Comparison of ENCODE assay signal across 28 mouse cellular contexts in the genomic region with DNA sequence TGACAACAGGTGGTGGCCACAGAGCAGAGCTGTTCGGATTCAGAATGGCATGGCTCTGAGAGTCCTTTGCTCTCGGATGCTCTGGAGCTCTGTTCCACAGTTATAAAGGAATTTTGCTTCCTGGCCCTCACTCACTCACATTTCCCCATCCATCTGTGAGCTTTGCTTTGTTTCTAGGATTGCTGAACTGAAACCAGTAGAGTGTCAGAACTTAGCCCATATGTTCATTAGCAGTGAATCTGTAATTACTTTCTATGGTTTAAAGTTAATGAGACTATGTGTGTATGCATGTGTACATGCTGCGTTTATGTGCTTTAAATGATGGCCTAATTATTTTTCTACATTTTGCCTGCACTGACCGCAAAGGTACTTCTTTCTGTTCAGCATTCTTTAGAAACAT.
A peak's percentile ranks its signal among the peaks of the same experiment; 100 is the strongest.
DNase-seq lines count a peak whose midpoint lies in the region; ATAC-seq and TF ChIP-seq lines count a peak whose summit lies in the region.
"Had no signal": no experiment of that assay in that cellular context is flagged by ENCODE, and none has a peak within 500 bp of the region (broad histone marks: within the 10 kb centered on the region; RNA-seq: fewer than 3 reads in every experiment).

No protein-coding gene starts in this region.

- peak; percentile 85 for ATAC-seq in forebrain, embryonic 16.5 days
- ATAC-seq: CD4-positive, CD25-positive, alpha-beta regulatory T cell, adult 4 months; hindbrain, postnatal 0 days; intestine, embryonic 16.5 days; liver, embryonic 12.5 days; liver, postnatal 0 days; midbrain, embryonic 16.5 days had no signal

- WGBS in forebrain, embryonic 16.5 days, result 56% methylated on average over 4 of the region's 4 CpGs
- 79% methylated on average over 4 of the region's 4 CpGs for WGBS in forebrain, embryonic 10.5 days

- TF ChIP-seq CTCF in layer of hippocampus, adult 2 months (conservative IDR thresholded peaks at IDR 0.05), result no peak

- no peaks in the 10 kb centered on the region for H3K4me1 ChIP-seq in forebrain, embryonic 16.5 days (replicated peaks; ENCODE audit: control insufficient read depth, insufficient read depth, low read length)
- H3K4me1 ChIP-seq in forebrain, embryonic 10.5 days, result no peaks in the 10 kb centered on the region
- H3K4me1 ChIP-seq: embryonic facial prominence, embryonic 12.5 days; liver, embryonic 12.5 days had no signal

- no peak overlapping the region for H3K4me3 ChIP-seq in forebrain, embryonic 16.5 days (replicated peaks; ENCODE audit: low read length)
- H3K4me3 ChIP-seq in forebrain, embryonic 10.5 days, result no peak overlapping the region
- H3K4me3 ChIP-seq in layer of hippocampus, adult 2 months, result no peak overlapping the region
- H3K4me3 ChIP-seq: embryonic facial prominence, embryonic 12.5 days; liver, embryonic 12.5 days had no signal

- DNase-seq in forebrain, embryonic 10.5 days (ENCODE audit: extremely low spot score, low spot score), result no peak
- DNase-seq in layer of hippocampus, adult 2 months (ENCODE audit: low spot score in 2 of 2), result peak; percentile 18 to 32
- DNase-seq in layer of hippocampus, postnatal 14 days (ENCODE audit: low spot score in 2 of 2), result peak; percentile 18 to 75
- no peak for DNase-seq in embryo, embryonic 10.5 days (ENCODE audit: low spot score)
- DNase-seq in gastrocnemius, postnatal 36 days, result no peak
- no peak for DNase-seq in urinary bladder, postnatal 14 days (ENCODE audit: low spot score)
- DNase-seq: adrenal gland, postnatal 36 days; cerebellum, adult 11 months; cerebellum, adult 9-10 months; cerebellum, postnatal 36 days; embryo, embryonic 11 days; heart, postnatal 14 days; kidney, adult 9 months; kidney, postnatal 10 days; left cerebral cortex, postnatal 4 days; liver, postnatal 0 days; lung, postnatal 36 days; spleen, adult 18-20 months; thymus, adult 18-20 months; thymus, postnatal 25 days had no signal

- no peaks in the 10 kb centered on the region for H3K27me3 ChIP-seq in forebrain, embryonic 16.5 days (replicated peaks; ENCODE audit: control insufficient read depth, insufficient read depth, low read length)
- H3K27me3 ChIP-seq in forebrain, embryonic 10.5 days (ENCODE audit: poor library complexity, severe bottlenecking), result no peaks in the 10 kb centered on the region
- H3K27me3 ChIP-seq: embryonic facial prominence, embryonic 12.5 days; liver, embryonic 12.5 days had no signal

- intact Hi-C loops in gastrocnemius, postnatal 36 days (cut with DNase I), result no loop called here

- no peak overlapping the region for H3K4me2 ChIP-seq in forebrain, embryonic 16.5 days (ENCODE audit: low read length)
- H3K4me2 ChIP-seq: embryonic facial prominence, embryonic 12.5 days; liver, embryonic 12.5 days; midbrain, embryonic 11.5 days had no signal

- no peaks in the 10 kb centered on the region for H3K36me3 ChIP-seq in forebrain, embryonic 16.5 days (ENCODE audit: control insufficient read depth, insufficient read depth)
- no peaks in the 10 kb centered on the region for H3K36me3 ChIP-seq in forebrain, embryonic 10.5 days (replicated peaks)
- H3K36me3 ChIP-seq: embryonic facial prominence, embryonic 12.5 days; liver, embryonic 12.5 days had no signal

- H3K27ac ChIP-seq in forebrain, embryonic 16.5 days (ENCODE audit: low read length), result no peak overlapping the region
- H3K27ac ChIP-seq in forebrain, embryonic 10.5 days, result no peak overlapping the region
- peak overlapping the region; percentile 21 for H3K27ac ChIP-seq in layer of hippocampus, adult 2 months
- H3K27ac ChIP-seq: embryonic facial prominence, embryonic 12.5 days; hindbrain, postnatal 0 days; liver, embryonic 12.5 days had no signal

- no peaks in the 10 kb centered on the region for H3K9me3 ChIP-seq in forebrain, embryonic 16.5 days (ENCODE audit: control insufficient read depth, low read length)
- no peaks in the 10 kb centered on the region for H3K9me3 ChIP-seq in forebrain, embryonic 10.5 days
- H3K9me3 ChIP-seq: embryonic facial prominence, embryonic 12.5 days; liver, embryonic 12.5 days had no signal

- H3K9ac ChIP-seq in forebrain, embryonic 16.5 days (replicated peaks; ENCODE audit: low read depth, low read length), result no peak overlapping the region
- H3K9ac ChIP-seq: embryonic facial prominence, embryonic 12.5 days; liver, embryonic 12.5 days; liver, postnatal 0 days had no signal

Comparison
In these comparisons a context has a peak if more than half of its experiments do, and no peak if none do; other contexts are left out.
1. DNase-seq: peak in layer of hippocampus, adult 2 months (2 of 2) and layer of hippocampus, postnatal 14 days (2 of 2); none in forebrain, embryonic 10.5 days (single experiment), embryo, embryonic 10.5 days (single experiment), gastrocnemius, postnatal 36 days (0 of 2) and urinary bladder, postnatal 14 days (single experiment).